Mouse (Mus musculus) neutrophil, adult 65 days (primary cell): ENCODE results near the gene Bmpr1b. TPM values are rescaled to one million over a fixed set of nuclear protein-coding genes. Genes with fewer than 3 reads are reported as not detected.

Experiments used
- total RNA-seq: library from RNA; stranded (reverse); gene quantifications from 2 replicates; pipeline ENCODE4 v1.2.4, GENCODE M21; 2023

The Bmpr1b gene
- not detected in 2 replicates for total RNA-seq

GRCm38 (mm10) chr3:142168863-142169521 is at the start of gene Bmpr1b:
TSS of gene Bmpr1b (minus strand) at chr3:142169425.

Other genes with a start within 250 kb of the Bmpr1b start
- gene Pdlim5, start 226.3 kb upstream of the Bmpr1b start, total RNA-seq, result 66.1 and 79.4 TPM in 2 replicates